Mouse (Mus musculus) CH12.LX (cell line): Measurements from ENCODE around the gene Ctnnd1. TPM values are rescaled to one million over a fixed set of nuclear protein-coding genes. Genes with fewer than 3 reads are reported as not detected.

Source experiments
- DNase-seq: peaks from one replicate; pipeline ENCODE4 v3.0.0-alpha.2; 2013; ENCODE audit errors: extremely low read depth
- H3K27ac ChIP-seq: 2 replicates; pipeline ENCODE4 v1.5.1; 2012; ENCODE audit warnings: low read depth, mild to moderate bottlenecking, control low read depth, moderate library complexity; ENCODE audit not compliant: insufficient read depth
- H3K27me3 ChIP-seq: replicated peaks from 2 replicates; pipeline ENCODE3; 2012; ENCODE audit warnings: inconsistent platforms
- H3K36me3 ChIP-seq, 2 experiments: replicated peaks in 1 of 2; 2 replicates each; pipeline versions ENCODE3 to v1.6.1; 2012; ENCODE audit warnings: inconsistent platforms in 1 of 2, low read length in 1 of 2, mild to moderate bottlenecking in 1 of 2, mixed read lengths in 1 of 2, moderate library complexity in 1 of 2; ENCODE audit not compliant: control insufficient read depth in 1 of 2, insufficient read depth in 1 of 2
- H3K4me1 ChIP-seq, 2 experiments: 2 replicates each; pipeline ENCODE4 v1.6.1; 2012; ENCODE audit warnings: inconsistent platforms in 1 of 2, moderate library complexity in 1 of 2; ENCODE audit not compliant: insufficient read depth in 2 of 2, control insufficient read depth in 1 of 2
- H3K4me2 ChIP-seq: 2 replicates; pipeline ENCODE4 v1.6.1; 2012; ENCODE audit warnings: low read depth, mild to moderate bottlenecking, control low read depth; ENCODE audit not compliant: poor library complexity, insufficient read depth, severe bottlenecking
- H3K4me3 ChIP-seq, 3 experiments: fragments of 150-350 bp in 1 of 3; sonication (generic) in 1 of 3; replicated peaks in 1 of 3; 2 replicates each; pipeline versions ENCODE3 to v1.5.1; 2011 to 2012; ENCODE audit warnings: low read depth in 2 of 3, low read length in 2 of 3, mild to moderate bottlenecking in 2 of 3, moderate library complexity in 2 of 3, control low read depth in 1 of 3, improper control_type of control experiment in 1 of 3, inconsistent platforms in 1 of 3, mixed read lengths in 1 of 3; ENCODE audit not compliant: poor library complexity in 1 of 3
- H3K79me2 ChIP-seq: replicated peaks from 2 replicates; pipeline ENCODE4 v1.6.1; 2012; ENCODE audit warnings: mild to moderate bottlenecking, moderate library complexity; ENCODE audit not compliant: control insufficient read depth, poor library complexity, insufficient read depth, severe bottlenecking; ENCODE audit errors: extremely low read depth
- H3K9ac ChIP-seq: 2 replicates; pipeline ENCODE4 v1.6.1; 2012; ENCODE audit warnings: low read depth, mild to moderate bottlenecking, control low read depth, moderate library complexity; ENCODE audit not compliant: insufficient read depth
- H3K9me3 ChIP-seq: replicated peaks from 2 replicates; pipeline ENCODE3; 2012; ENCODE audit warnings: low read length, inconsistent platforms, mixed read lengths
- CHD1 ChIP-seq: IDR thresholded peaks from 2 replicates; pipeline ENCODE4 v1.6.1; 2012; ENCODE audit warnings: low read depth, low read length, improper control_type of control experiment, inconsistent platforms
- CTCF ChIP-seq, 2 experiments: IDR thresholded peaks in 1 of 2; conservative IDR thresholded peaks in 1 of 2; 2 replicates each; pipeline ENCODE4 v1.5.1; 2011 to 2012; ENCODE audit warnings: low read depth in 2 of 2, low read length in 2 of 2, improper control_type of control experiment in 1 of 2, inconsistent platforms in 1 of 2, mild to moderate bottlenecking in 1 of 2, moderate library complexity in 1 of 2
- E2F4 ChIP-seq: IDR thresholded peaks from 2 replicates; pipeline ENCODE4 v1.6.1; 2011; ENCODE audit warnings: low read depth, low read length, improper control_type of control experiment; ENCODE audit not compliant: insufficient replicate concordance
- ELF1 ChIP-seq: IDR thresholded peaks from 2 replicates; pipeline ENCODE4 v1.6.1; 2014; ENCODE audit warnings: low read depth, mild to moderate bottlenecking, inconsistent platforms, low read length, improper control_type of control experiment
- GABPA ChIP-seq: IDR thresholded peaks from 2 replicates; pipeline ENCODE4 v1.6.1; 2012; ENCODE audit warnings: low read depth, low read length, improper control_type of control experiment, inconsistent platforms; ENCODE audit not compliant: insufficient replicate concordance
- HCFC1 ChIP-seq: IDR thresholded peaks from 2 replicates; pipeline ENCODE4 v1.6.1; 2012; ENCODE audit warnings: low read depth, mild to moderate bottlenecking, inconsistent platforms, low read length, improper control_type of control experiment
- IRF4 ChIP-seq: IDR thresholded peaks from 2 replicates; pipeline ENCODE4 v1.6.1; 2014; ENCODE audit warnings: low read depth, mild to moderate bottlenecking, inconsistent platforms, low read length, improper control_type of control experiment
- JUN ChIP-seq: IDR thresholded peaks from 2 replicates; pipeline ENCODE4 v1.6.1; 2011; ENCODE audit warnings: low read depth, mild to moderate bottlenecking, low read length, improper control_type of control experiment, moderate library complexity; ENCODE audit not compliant: insufficient read depth
- JUND ChIP-seq: conservative IDR thresholded peaks from 2 replicates; pipeline ENCODE4 v1.6.1; 2011; ENCODE audit warnings: low read depth, low read length, improper control_type of control experiment
- KAT2A ChIP-seq: IDR thresholded peaks from 2 replicates; pipeline ENCODE4 v1.6.1; 2012; ENCODE audit warnings: low read length, improper control_type of control experiment, inconsistent platforms; ENCODE audit not compliant: insufficient replicate concordance
- MAFK ChIP-seq: IDR thresholded peaks from 2 replicates; pipeline ENCODE4 v1.6.1; 2011; ENCODE audit warnings: low read length, improper control_type of control experiment; ENCODE audit not compliant: insufficient replicate concordance
- MAZ ChIP-seq: IDR thresholded peaks from 2 replicates; pipeline ENCODE4 v1.6.1; 2012; ENCODE audit warnings: low read depth, mild to moderate bottlenecking, inconsistent platforms, low read length, improper control_type of control experiment, moderate library complexity
- MEF2A ChIP-seq: IDR thresholded peaks from 2 replicates; pipeline ENCODE4 v1.6.1; 2014; ENCODE audit warnings: low read depth, mild to moderate bottlenecking, inconsistent platforms, low read length, improper control_type of control experiment, borderline replicate concordance
- MXI1 ChIP-seq: IDR thresholded peaks from 2 replicates; pipeline ENCODE4 v1.6.1; 2011; ENCODE audit warnings: mild to moderate bottlenecking, low read depth, low read length, improper control_type of control experiment
- PAX5 ChIP-seq: IDR thresholded peaks from 2 replicates; pipeline ENCODE4 v1.6.1; 2012; ENCODE audit warnings: low read length, inconsistent platforms, mixed read lengths
- POLR2AphosphoS2 ChIP-seq: IDR thresholded peaks from 2 replicates; pipeline ENCODE4 v1.6.1; 2011; ENCODE audit warnings: low read depth, low read length, improper control_type of control experiment
- SMC3 ChIP-seq: IDR thresholded peaks from 2 replicates; pipeline ENCODE4 v1.6.1; 2011; ENCODE audit warnings: low read depth, low read length, improper control_type of control experiment
- TCF12 ChIP-seq: IDR thresholded peaks from 2 replicates; pipeline ENCODE4 v1.6.1; 2014; ENCODE audit warnings: low read depth, mild to moderate bottlenecking, inconsistent platforms, low read length, improper control_type of control experiment
- USF2 ChIP-seq: conservative IDR thresholded peaks from 2 replicates; pipeline ENCODE4 v1.6.1; 2011; ENCODE audit warnings: low read depth, low read length, improper control_type of control experiment
- ZC3H11A ChIP-seq: IDR thresholded peaks from 2 replicates; pipeline ENCODE4 v1.6.1; 2012; ENCODE audit warnings: low read depth, mild to moderate bottlenecking, inconsistent platforms, low read length, improper control_type of control experiment
- ZKSCAN1 ChIP-seq: IDR thresholded peaks from 2 replicates; pipeline ENCODE4 v1.6.1; 2012; ENCODE audit warnings: low read depth, inconsistent platforms, low read length, improper control_type of control experiment, borderline replicate concordance
- ZNF384 ChIP-seq: IDR thresholded peaks from 2 replicates; pipeline ENCODE4 v1.6.1; 2012; ENCODE audit warnings: low read depth, low read length, improper control_type of control experiment, inconsistent platforms
- dilution Hi-C: fragments of 300-500 bp; cut with MboI; formaldehyde crosslinking; loops from 2 replicates; pipeline ENCODE4 v1.14.3; 2020; ENCODE audit warnings: low sequenced_read_pairs; ENCODE audit not compliant: extremely low pct_unique_long_range_greater_than_20kb, extremely low pct_ligation_motif_present
- in situ Hi-C: fragments of 300-500 bp; cut with MboI; formaldehyde crosslinking; loops from 3 replicates; pipeline ENCODE4 v1.14.3; 2019; ENCODE audit warnings: low sequenced_read_pairs, low pct_ligation_motif_present, low pct_unique_long_range_greater_than_20kb, mixed read lengths
- polyA plus RNA-seq: library from polyadenylated mRNA; unstranded; fragments of >175 nt; gene quantifications from 2 replicates; pipeline ENCODE4 v1.2.1, GENCODE M21; 2012; ENCODE audit warnings: low read depth; ENCODE audit not compliant: insufficient read length
- total RNA-seq, 2 experiments: library from RNA; depleted of rRNA; stranded (reverse); fragments of 300-350 nt in 1 of 2; fragments of >200 nt in 1 of 2; gene quantifications; 2 replicates each; pipeline ENCODE4 v1.2.3; 2012 to 2014

Ctnnd1 gene
- total and polyA plus RNA-seq, 3 experiments = 0.38 to 2.8 (median 1.2) TPM

GRCm38 (mm10) chr2:84627036-84627435, 23.5 kb downstream of the Ctnnd1 start:
- no peak overlapping the region for H3K4me2 ChIP-seq

GRCm38 (mm10) chr2:84626366-84626975, 24.1 kb downstream of the Ctnnd1 start:
- Histone ChIP-seq H3K36me3 (no peaks in the 10 kb centered on the region), H3K27ac (no peak overlapping the region), H3K9ac (no peak overlapping the region), H3K4me2 (no peak overlapping the region), H3K4me3 (no peak overlapping the region), H3K9me3 (no peaks in the 10 kb centered on the region), H3K4me1 (peaks cover 0 to 6% of the 10 kb centered on the region in 2 experiments; a peak in 2 of 4 replicates), H3K79me2 (no peaks in the 10 kb centered on the region), H3K27me3 (no peaks in the 10 kb centered on the region)
- DNase-seq = no peak
- TF ChIP-seq CTCF (conservative IDR thresholded peaks at IDR 0.05 in 1 of 2, IDR thresholded peaks at IDR 0.05 in 1 of 2; ENCODE audit: low read depth in 2 of 2, low read length in 2 of 2) (no peak), JUN (no peak), POLR2AphosphoS2 (no peak), SMC3 (no peak), KAT2A (no peak), IRF4 (no peak), MAFK (no peak), ELF1 (no peak), PAX5 (no peak), HCFC1 (no peak), ZNF384 (no peak), GABPA (no peak), ZKSCAN1 (no peak), E2F4 (no peak), JUND (no peak), ZC3H11A (no peak), MAZ (no peak), TCF12 (no peak)
- dilution Hi-C loops = no loop called here
- in situ Hi-C loops = no loop called here

More at GRCm38 (mm10) chr2:84627036-84627435, 23.5 kb downstream of the Ctnnd1 start:
- in situ Hi-C loops (no loop called here), dilution Hi-C loops (no loop called here)
- no peaks in the 10 kb centered on the region for H3K79me2 ChIP-seq
- no peak overlapping the region for H3K27ac ChIP-seq
- no peak overlapping the region for H3K9ac ChIP-seq
- TF ChIP-seq MEF2A = no peak
- no peak for TF ChIP-seq CHD1
- no peak for TF ChIP-seq MXI1
- TF ChIP-seq JUND = no peak
- TF ChIP-seq TCF12 = no peak
- no peak for TF ChIP-seq POLR2AphosphoS2
- no peak for TF ChIP-seq USF2
- TF ChIP-seq MAFK = no peak
- DNase-seq = no peak
- H3K27me3 ChIP-seq = no peaks in the 10 kb centered on the region
- H3K4me1 ChIP-seq = peaks cover 0 to 6% of the 10 kb centered on the region in 2 experiments; a peak in 2 of 4 replicates
- H3K4me3 ChIP-seq = no peak overlapping the region
- no peaks in the 10 kb centered on the region for H3K36me3 ChIP-seq
- no peaks in the 10 kb centered on the region for H3K9me3 ChIP-seq
